Mouse (Mus musculus): ENCODE measurements around the gene Gm20388. TPM values are rescaled to one million over a fixed set of nuclear protein-coding genes. Genes with fewer than 3 reads are reported as not detected.
A peak's percentile ranks its signal among the peaks of the same experiment; 100 is the strongest.
"Not testable (repeated sequence)": the region's sequence is repeated elsewhere in the genome, so short reads cannot be mapped to it uniquely, and the experiment has no call there.

The Gm20388 gene
- total RNA-seq, 2 experiments from 2014 or later: 11.4 to 18.1 TPM

DNA sequence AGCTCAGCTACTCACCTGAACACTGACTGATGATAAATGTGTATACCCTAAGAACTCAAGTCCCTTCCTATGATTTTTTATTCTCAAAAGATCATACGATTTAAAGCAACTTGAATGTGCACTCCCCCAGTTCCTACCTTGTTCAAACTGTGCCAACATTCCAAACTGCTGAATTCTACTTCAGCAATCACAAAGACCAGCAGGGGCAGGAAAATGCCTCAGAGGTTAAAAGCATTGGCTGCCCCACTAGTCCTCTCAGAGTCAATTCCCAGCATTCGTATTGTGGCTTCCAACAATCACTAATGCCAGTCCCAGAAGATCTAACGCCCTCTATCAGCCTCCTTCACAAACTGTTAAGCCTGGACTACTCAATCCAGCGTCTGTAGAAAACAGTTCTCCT, 3087.3 kb downstream of the Gm20388 start:
- no peak for ATAC-seq (replicated peaks; ENCODE audit: low FRiP score, low TSS enrichment, poor library complexity, severe bottlenecking)

DNA sequence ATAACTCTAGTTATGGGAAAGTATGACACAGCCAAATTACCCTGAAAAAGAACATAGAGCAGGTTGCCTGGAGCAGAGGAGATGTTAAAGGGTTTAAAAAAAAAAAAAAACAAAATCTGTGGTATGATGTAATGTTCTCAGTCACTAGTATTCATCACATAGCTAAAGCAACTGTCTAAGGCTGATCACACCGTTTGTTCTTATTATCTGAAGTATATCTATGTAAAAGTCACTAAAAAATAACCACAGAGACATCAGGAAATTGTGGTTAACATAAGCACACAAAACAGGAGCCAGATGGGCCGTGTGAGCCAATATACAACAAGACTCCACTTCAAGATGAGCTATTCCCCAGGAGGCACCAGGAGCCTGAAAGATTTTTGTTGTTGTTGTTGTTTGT, 3089.7 kb downstream of the Gm20388 start:
- peak; percentile 39 for ATAC-seq (replicated peaks; ENCODE audit: low FRiP score, low TSS enrichment, poor library complexity, severe bottlenecking)

DNA sequence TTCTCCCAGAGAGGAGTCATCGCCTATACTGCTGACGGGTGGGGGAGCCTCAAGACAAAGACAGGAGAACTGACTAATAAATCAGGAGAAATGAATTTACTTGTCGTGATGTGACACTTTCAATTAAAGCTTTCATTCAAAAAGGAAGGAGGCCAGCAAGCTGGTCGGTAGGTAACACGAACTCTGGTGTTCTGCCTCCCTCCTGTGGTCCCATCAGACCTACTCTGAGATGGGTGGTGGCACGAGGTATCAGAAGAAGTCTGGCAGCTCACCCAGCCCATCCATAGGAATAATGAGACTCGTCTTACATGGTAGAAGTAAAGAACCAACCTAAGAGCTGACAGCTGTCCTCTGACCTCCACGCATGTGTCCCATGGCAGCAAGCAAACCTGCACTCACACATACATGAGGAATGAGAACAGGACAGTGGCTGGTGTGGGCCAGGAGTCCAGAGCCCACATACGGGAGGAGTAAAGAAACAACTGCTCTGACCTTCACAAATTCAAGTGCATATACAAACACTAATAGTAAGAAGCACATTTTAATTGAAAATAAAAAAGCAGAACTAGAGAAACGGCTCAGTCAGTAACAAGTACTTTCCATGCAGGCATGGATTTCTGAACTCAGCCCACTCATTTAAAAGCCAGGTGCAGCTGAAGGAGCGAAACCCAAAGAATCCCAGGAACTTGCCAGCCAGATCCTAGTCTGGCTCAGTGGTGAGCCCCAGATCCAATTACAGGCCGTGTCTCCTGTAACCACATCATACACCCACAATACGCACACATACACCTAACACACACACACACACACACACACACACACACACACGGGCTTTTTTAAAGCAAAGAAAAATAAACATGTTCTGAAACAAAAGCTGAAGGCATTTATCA, 3093.6 kb downstream of the Gm20388 start:
- ATAC-seq (replicated peaks; ENCODE audit: low FRiP score, low TSS enrichment, poor library complexity, severe bottlenecking): no peak

DNA sequence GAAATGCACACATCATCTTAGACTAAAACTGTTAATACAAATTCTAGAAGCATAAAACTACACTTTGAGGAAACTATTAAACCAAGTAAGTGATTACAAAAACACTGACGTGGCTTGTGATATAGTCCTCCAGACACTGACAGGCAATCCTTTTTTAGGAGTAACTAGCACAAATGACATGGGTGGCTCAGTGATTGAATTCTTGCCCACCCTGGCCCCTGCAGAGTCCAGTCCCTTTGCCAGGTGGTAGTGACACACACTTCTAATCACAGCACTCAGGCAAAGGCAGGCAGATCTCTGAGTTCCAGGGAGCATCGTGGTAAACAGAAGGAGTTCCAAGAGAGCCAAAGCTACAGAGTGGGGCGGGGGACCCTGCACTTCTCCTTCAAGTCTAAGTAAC, 3094.7 kb downstream of the Gm20388 start:
- no peak for ATAC-seq (replicated peaks; ENCODE audit: low FRiP score, low TSS enrichment, poor library complexity, severe bottlenecking)

DNA sequence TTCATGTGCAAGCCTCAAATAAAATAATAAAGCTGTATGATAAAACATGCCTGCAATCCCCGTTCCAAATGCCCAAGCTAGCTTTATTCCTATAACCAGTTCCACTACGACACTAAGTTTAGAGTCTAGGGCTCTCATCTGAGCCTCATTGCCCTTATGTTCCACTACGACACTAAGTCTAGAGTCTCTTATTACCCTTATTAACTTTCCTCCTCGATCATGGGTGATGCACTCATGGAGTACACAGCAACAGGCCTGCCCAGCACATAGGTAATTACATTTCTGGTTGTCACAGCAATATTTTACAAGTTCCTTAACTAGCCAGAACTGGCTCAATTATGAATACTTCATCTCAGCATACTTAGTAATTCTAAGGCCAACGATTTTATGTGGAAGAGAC, 3095.2 kb downstream of the Gm20388 start:
- ATAC-seq (replicated peaks; ENCODE audit: low FRiP score, low TSS enrichment, poor library complexity, severe bottlenecking): no peak

DNA sequence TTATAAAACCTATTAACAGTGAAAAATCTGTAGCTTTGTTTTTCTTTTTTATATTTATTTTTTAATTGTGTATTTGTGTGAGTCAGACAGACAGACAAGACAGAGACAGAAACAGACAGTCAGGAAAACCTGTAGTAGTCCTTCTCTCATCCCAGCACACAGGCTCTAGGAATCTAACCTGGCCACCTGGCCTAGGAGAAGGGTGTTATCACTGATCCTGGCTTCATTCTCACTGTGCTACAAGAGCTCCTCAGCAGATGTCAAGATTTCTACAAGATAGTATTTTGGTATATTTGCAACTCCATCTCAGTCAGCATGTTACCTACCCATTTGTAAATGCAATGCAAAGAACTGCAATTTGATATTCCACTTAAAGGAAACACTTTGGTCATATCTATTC, 3100.7 kb downstream of the Gm20388 start:
- ATAC-seq (replicated peaks; ENCODE audit: low FRiP score, low TSS enrichment, poor library complexity, severe bottlenecking): peak; percentile 74

DNA sequence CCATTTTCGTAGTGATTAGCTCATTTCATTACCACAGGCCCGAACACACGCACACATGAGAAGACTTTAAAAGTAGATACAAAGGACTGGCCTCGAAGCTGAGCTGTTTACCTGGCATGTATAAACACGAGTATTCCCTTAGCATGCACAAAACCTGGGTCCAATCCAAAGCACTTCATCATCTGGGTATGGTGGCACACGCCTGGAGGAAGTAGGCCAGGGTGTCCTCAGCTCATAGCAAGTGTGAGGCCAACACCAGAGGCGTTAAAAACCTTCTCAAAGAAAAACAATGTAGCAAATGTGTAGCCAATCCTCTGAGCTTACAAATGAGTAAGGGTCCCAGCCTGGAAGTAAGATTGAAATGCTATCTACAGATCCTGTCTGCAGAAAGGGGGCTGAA, 3103.8 kb downstream of the Gm20388 start:
- ATAC-seq (replicated peaks; ENCODE audit: low FRiP score, low TSS enrichment, poor library complexity, severe bottlenecking): no peak

DNA sequence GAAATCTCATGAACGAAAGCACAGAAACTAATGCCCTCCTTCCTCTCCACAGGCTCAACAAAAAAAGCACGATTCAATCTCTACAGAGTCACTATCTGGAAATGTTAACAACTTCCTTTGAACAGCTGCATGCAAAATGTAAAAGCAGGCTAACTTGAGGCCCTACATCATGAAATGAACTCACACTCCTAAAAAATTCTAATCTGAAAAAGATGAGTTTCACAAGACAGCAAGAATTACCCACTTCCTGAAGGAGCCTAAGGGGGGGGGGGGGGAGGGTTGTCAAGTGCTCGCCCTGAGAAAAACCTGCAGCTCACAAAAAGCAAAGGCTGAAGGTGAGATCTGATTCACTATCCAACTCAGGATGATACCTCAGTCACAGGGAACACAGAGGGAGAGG, 3104.4 kb downstream of the Gm20388 start:
- no peak for ATAC-seq (replicated peaks; ENCODE audit: low FRiP score, low TSS enrichment, poor library complexity, severe bottlenecking)

DNA sequence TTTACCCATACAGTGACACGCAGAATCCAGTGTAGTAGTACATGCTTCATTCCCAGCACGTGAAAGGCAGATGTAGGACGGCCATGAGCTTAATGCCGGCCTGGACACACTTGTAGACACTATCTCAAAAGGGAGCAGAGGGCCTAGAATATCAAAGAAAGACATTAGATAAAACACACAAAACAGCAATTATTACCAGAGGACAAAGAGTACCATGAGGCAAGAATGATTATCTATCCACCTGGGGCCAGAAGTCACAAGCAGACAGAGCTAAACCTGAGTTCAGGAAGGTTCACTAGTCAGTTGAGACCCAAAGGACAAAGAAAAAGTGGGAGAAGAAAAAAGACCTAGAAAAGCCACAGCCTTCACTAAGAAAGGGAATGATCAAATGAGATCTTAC, 3106.5 kb downstream of the Gm20388 start:
- ATAC-seq (replicated peaks; ENCODE audit: low FRiP score, low TSS enrichment, poor library complexity, severe bottlenecking): no peak

DNA sequence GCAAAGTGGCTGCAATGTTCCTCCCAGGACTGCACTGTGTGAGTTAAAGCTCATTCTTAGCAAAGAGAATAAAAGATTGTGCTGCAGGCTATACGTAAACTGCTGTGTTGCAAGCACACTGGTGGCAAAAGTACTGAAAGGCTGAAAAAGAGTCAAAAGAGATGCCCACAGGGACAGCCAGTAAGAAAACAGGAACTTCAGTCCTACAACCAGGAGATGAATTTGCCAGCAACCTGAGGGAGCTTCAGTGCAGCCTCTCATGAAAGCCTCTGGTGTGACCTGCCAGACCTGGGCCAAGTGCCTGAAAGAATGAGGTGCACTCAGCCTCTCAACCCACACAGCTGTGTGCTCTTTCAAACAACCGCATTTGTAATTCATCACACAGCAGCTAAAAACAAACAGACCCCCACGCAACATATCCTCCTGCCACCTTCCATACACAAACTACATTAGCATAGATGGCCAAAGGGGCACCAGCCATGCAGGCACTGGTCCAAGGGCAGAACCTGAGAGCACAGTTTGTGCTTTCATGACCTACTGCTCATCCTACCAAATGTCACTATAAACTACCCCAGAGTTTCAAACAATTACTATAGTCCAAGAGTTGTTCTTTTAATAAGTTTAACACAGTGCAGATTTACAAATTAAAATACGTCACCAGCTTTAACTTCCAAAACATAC, 3108.0 kb downstream of the Gm20388 start:
- ATAC-seq (replicated peaks; ENCODE audit: low FRiP score, low TSS enrichment, poor library complexity, severe bottlenecking): no peak

DNA sequence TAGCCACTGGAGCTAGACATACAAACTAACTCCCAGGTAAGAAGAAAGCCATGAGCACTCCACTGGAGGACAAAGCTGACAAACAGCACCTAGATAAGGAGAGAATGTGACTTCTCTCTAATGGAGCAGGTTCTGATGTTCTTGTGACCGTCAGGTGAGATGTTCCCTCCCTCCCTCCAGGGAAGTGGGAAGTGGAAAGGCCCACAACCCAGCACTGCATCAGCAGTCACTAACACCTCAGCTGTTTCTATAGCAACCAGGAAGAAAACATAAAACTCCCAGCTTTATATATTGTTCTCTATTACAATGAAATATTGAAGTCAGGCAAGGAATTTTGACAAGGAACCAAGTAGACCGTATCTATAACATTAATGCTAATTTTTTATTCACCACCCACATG, 3109.4 kb downstream of the Gm20388 start:
- ATAC-seq (replicated peaks; ENCODE audit: low FRiP score, low TSS enrichment, poor library complexity, severe bottlenecking): no peak

DNA sequence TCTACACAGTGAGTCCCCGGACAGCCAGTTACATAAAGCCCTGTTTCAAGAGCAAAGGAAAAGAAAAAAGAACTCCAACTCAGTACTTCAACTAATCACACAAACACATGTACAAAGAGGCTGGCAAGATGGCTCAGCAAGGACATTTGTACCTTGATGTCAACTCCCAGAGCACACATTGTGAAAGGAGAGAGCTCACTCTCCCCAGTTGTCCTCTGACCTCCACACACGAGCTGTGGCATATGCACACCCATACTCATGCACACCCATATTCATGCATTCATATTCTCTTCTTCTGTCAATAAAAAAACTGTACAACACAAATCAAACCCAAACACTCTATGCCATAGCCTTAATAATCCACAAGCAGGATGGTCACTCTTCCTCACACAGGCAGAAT, 3110.2 kb downstream of the Gm20388 start:
- ATAC-seq (replicated peaks; ENCODE audit: low FRiP score, low TSS enrichment, poor library complexity, severe bottlenecking): no peak

DNA sequence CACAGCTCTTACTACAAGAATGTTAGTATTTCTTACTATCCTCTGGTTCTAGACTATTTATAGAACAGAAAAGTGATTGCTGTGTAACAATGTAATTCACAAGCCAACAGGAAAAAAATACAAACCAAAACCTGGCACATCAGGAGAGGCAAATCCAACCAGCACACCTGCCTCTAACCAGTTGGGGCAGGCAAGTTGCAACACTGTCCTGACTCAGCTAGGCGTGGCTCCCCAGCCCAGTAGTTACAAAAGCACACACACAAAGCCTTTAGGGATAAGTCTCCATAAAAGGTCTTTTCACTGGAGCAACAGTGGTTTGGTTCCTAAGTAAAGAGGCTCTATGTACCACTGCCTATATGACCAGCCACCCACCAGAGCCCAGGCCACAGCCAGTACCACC, 3110.6 kb downstream of the Gm20388 start:
- ATAC-seq (replicated peaks; ENCODE audit: low FRiP score, low TSS enrichment, poor library complexity, severe bottlenecking): no peak

DNA sequence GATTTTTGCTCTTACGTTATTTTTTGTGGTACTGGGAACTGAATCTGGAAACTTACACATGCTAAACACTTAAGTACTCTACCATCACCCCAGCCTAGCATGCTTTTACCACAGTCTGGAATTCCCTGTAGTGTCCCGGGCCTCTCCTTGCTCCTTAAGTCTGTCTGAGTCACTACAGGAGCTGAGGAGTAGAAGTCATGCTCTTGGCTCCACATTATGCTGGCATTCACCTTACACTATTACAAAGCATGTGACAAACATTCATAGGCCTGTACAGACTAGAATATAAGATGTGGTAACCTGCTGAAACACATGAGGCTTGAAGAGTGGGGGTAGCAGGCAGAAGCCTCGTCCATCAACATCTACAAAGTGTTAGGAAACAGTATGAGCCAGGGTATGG, 3112.1 kb downstream of the Gm20388 start:
- ATAC-seq (replicated peaks; ENCODE audit: low FRiP score, low TSS enrichment, poor library complexity, severe bottlenecking): no peak

DNA sequence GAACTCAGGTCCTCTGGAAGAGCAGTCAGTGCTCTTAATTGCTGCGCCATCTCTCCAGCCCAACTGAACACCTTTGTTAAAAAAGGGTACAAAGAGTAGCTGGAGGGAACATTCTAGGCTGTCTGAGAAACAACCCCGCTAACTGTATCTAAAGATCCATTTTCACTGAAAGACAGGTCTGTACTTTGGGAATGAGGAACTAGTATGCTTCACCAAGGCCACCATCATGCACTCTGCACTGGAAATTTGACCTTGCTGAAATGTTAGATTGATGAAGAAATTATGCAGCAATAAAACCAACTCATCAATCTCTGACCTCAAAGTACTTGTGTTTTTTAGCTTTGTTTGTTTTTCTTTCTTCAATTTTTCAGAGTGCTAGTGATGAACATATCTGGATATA, 3113.6 kb downstream of the Gm20388 start:
- no peak for ATAC-seq (replicated peaks; ENCODE audit: low FRiP score, low TSS enrichment, poor library complexity, severe bottlenecking)

DNA sequence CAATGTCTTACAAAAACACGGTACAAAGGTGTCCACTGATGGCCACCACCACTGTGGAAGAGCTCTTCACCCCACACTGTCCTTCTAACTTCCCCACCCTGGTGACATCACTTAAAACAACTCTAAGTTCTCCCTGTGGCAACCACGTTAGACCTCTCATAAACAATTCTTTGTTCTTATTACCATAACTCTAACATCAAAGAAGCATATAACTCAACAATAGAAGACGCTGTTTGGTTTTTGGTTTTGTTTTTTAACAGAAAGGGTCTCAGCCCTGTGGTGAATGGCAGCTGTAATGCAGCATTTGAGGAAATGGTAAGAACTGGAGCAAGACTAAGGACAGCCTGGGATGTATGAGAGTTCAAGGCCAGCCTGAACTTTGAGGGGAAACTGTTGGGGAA, 3115.3 kb downstream of the Gm20388 start:
- ATAC-seq (replicated peaks; ENCODE audit: low FRiP score, low TSS enrichment, poor library complexity, severe bottlenecking): no peak

DNA sequence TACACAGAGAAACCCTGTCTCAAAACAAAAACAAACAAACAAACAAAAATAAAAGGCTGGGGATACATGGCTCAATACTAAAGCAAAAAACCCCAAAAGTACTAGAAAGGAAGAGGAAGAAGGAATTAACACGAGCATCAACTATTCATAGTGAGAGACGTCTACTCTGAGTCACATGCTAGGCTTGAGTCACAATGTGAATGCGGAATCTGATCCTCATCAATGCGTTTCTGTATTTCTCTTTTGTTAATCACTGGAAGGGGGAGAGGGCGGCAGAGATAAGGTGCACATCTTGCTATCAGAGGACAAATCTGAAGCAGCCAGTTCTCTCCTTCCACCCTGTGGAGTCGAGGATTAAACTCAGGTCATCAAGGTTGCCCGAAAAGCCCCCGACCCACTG, 3117.1 kb downstream of the Gm20388 start:
- no peak for ATAC-seq (replicated peaks; ENCODE audit: low FRiP score, low TSS enrichment, poor library complexity, severe bottlenecking)

DNA sequence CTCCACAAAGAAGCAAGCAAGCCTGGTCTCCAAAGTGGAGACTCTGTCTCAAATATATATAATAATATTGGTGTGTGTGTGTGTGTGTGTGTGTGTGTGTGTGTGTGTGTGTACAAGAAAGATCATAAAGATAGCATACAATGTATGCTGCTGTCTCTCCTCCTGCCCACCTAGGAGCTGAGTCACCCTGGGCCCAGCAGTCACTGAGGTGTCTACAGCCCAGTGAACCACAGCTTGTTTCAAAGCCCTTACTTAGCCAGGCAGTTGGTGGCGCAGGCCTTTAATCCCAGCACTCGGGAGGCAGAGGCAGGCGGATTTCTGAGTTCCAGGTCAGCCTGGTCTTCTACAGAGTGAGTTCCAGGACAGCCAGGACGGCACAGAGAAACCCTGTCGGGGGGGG, 3119.4 kb downstream of the Gm20388 start:
- not testable (repeated sequence) for ATAC-seq (replicated peaks; ENCODE audit: low FRiP score, low TSS enrichment, poor library complexity, severe bottlenecking)

DNA sequence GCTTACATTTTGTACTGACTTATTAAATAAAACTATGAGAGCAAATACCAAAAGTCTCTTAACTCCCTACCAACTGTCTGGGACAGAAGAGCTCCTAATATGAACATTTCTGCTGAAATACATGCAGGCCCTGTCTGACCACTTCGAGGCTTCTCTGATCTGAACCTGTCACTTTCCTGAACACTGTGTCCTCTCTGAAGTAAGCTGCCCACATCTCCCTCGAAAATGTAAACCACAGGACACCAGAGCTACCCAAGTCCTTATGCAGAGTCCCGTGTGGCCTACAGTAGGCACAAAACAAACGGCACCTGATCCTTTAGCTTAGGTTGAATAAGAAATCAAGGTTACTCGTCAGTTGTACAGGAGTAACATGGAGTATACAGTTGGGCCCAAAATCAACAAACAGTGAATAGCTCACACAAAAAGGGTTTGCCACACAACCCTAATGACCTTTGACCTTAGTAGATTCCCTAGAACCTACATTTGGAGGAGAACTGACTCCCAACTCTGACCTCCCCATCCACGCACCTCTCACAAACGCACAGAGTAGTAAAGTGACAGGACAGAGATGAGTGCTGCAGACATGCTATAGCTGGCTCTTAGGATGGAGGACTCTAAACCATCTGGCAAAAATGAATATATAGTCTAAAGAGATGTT, 3120.8 kb downstream of the Gm20388 start:
- ATAC-seq (replicated peaks; ENCODE audit: low FRiP score, low TSS enrichment, poor library complexity, severe bottlenecking): no peak

DNA sequence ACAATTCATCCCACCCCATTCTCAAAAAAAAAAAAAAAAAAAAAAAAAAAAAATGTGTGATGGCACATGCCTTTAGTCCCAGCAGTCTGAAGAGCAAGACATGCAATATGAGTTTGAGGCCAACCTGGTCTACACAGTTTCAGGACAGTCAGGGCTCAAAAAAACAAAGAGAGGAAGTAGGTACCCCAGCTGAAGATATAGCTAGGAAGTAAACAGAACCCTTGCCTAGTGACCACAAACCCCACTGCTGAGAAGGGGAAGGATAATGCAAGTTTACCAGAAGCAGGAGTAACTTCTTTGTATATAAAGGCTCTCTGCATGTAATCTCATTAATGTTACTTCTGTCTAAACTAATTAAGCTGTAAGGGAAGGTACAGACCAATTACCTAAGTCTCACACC, 3122.1 kb downstream of the Gm20388 start:
- ATAC-seq (replicated peaks; ENCODE audit: low FRiP score, low TSS enrichment, poor library complexity, severe bottlenecking): no peak

DNA sequence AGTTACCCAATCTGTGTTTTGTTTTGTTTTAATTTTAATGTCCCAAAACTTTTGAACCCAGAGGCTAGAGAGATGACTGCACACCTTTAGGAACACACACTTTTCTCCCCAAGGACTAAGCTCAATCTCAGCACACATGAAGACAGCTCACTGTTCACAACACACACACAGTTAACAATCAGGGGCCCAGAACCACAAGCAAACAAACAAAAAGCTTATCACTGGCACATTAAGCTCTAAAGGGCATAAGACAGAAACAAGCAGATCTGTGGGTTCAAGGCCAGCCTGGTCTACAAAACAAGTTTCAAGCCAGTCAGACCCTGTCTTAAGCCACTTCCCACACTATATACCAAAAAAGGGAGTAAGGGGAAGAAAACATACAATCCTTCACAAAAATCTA, 3122.8 kb downstream of the Gm20388 start:
- ATAC-seq (replicated peaks; ENCODE audit: low FRiP score, low TSS enrichment, poor library complexity, severe bottlenecking): no peak

Data from megakaryocyte-erythroid progenitor cell, adult 5-6 weeks (primary cell).